15 mouse cellular contexts compared by ENCODE assay signal in genomic region chr3:103829036-103829435, GRCm38 (mm10). TPM values are rescaled to one million over a fixed set of nuclear protein-coding genes. Genes with fewer than 3 reads are reported as not detected.
"Had no signal": no experiment of that assay in that cellular context is flagged by ENCODE, and none has a peak within 500 bp of the region (broad histone marks: within the 10 kb centered on the region; RNA-seq: fewer than 3 reads in every experiment).

No protein-coding gene starts in this region.

- DNase-seq: lung, adult 18-20 months; lung, postnatal 14 days; lung, postnatal 36 days; midbrain, embryonic 14.5 days; right cerebral cortex, postnatal 14 days; thymus, adult 18-20 months; thymus, postnatal 14 days; thymus, postnatal 36 days had no signal

- H3K4me2 ChIP-seq: lung, embryonic 15.5 days; midbrain, embryonic 12.5 days; neural tube, embryonic 12.5 days had no signal

- H3K27ac ChIP-seq: lung, embryonic 15.5 days; macrophage; midbrain, embryonic 12.5 days; neural tube, embryonic 12.5 days had no signal

- H3K9me3 ChIP-seq: lung, embryonic 15.5 days; megakaryocyte, embryonic 14.5 days; midbrain, embryonic 12.5 days; neural tube, embryonic 12.5 days had no signal

- H3K4me1 ChIP-seq: lung, embryonic 15.5 days; midbrain, embryonic 12.5 days; neural tube, embryonic 12.5 days had no signal

- H3K36me3 ChIP-seq: lung, embryonic 15.5 days; midbrain, embryonic 12.5 days; neural tube, embryonic 12.5 days had no signal

- H3K4me3 ChIP-seq: lung, embryonic 15.5 days; megakaryocyte, embryonic 14.5 days; midbrain, embryonic 12.5 days; neural tube, embryonic 12.5 days had no signal

- H3K27me3 ChIP-seq: lung, embryonic 15.5 days; megakaryocyte, embryonic 14.5 days; midbrain, embryonic 12.5 days; neural tube, embryonic 12.5 days had no signal

- H3K9ac ChIP-seq: lung, embryonic 15.5 days; midbrain, embryonic 12.5 days; neural tube, embryonic 12.5 days had no signal

- ATAC-seq: lung, postnatal 0 days had no signal

RNA-seq across cellular contexts. Expression of gene Bcl2l15, which starts 3.4 kb away (rescaled TPM):
- polyA plus RNA-seq: macrophage; midbrain, postnatal 0 days; neural tube, embryonic 12.5 days had no signal

RNA-seq across cellular contexts. Expression of gene Gm43064, which starts 19.7 kb away (rescaled TPM):
- polyA plus RNA-seq: lung, postnatal 0 days; macrophage; midbrain, embryonic 12.5 days; midbrain, embryonic 14.5 days had no signal
